Mouse (Mus musculus) kidney, embryonic 16.5 days (tissue): ENCODE data around the gene Pdik1l. TPM values are rescaled to one million over a fixed set of nuclear protein-coding genes. Genes with fewer than 3 reads are reported as not detected.
A peak's percentile ranks its signal among the peaks of the same experiment; 100 is the strongest.

ENCODE experiments used
- ATAC-seq: fragments of 200-750 bp; cut with Nextera tagmentation; 2 replicates; pipeline ENCODE4 v1.8.0; 2017; ENCODE audit warnings: moderate TSS enrichment; ENCODE audit not compliant: low FRiP score, low TSS enrichment
- H3K27ac ChIP-seq: fragments of 300-500 bp; sonication (generic); 2 replicates; pipeline ENCODE4 v1.5.1; 2014; ENCODE audit warnings: low read length
- H3K27me3 ChIP-seq: fragments of 300-500 bp; sonication (generic); 2 replicates; pipeline ENCODE4 v1.6.1; 2014; ENCODE audit warnings: low read length, control low read depth, mixed read lengths; ENCODE audit not compliant: insufficient read depth
- H3K36me3 ChIP-seq: fragments of 300-500 bp; sonication (generic); 2 replicates; pipeline ENCODE4 v1.6.1; 2014; ENCODE audit warnings: low read length, control low read depth, mixed read lengths; ENCODE audit not compliant: insufficient read depth
- H3K4me1 ChIP-seq: fragments of 300-500 bp; sonication (generic); 2 replicates; pipeline ENCODE4 v1.6.1; 2014; ENCODE audit warnings: low read length, control low read depth, mixed read lengths; ENCODE audit not compliant: insufficient read depth
- H3K4me2 ChIP-seq: fragments of 300-500 bp; sonication (generic); replicated peaks from 2 replicates; pipeline ENCODE4 v1.6.1; 2014; ENCODE audit warnings: low read depth, low read length
- H3K4me3 ChIP-seq: fragments of 300-500 bp; sonication (generic); 2 replicates; pipeline ENCODE4 v1.5.1; 2014; ENCODE audit warnings: mild to moderate bottlenecking, low read length
- H3K9ac ChIP-seq: fragments of 300-500 bp; sonication (generic); replicated peaks from 2 replicates; pipeline ENCODE4 v1.6.1; 2014; ENCODE audit warnings: low read length
- H3K9me3 ChIP-seq: fragments of 300-500 bp; sonication (generic); 2 replicates; pipeline ENCODE4 v1.6.1; 2016; ENCODE audit warnings: low read length, control low read depth
- WGBS: fragments of 180-500 bp; shearing (Covaris S2); extraction: QIAGEN DNeasy Blood & Tissue Kit; methylation state at CpG from one replicate; pipeline ENCODE4 v1.1.7; 2014; 5-methylcytosine and 5-hydroxymethylcytosine counted together
- polyA plus RNA-seq: library from polyadenylated mRNA; unstranded; fragments of >200 nt; fragmentation: Nextera tagmentation; extraction: Ambion mirVana; gene quantifications from 2 replicates; pipeline ENCODE4 v1.2.1, GENCODE M21; 2015

Pdik1l gene
- polyA plus RNA-seq, 1 experiment from 2014 or later = 20.2 TPM

GRCm38 (mm10) chr4:134315470-134315869, 27.8 kb upstream of the Pdik1l start:
- H3K4me2 ChIP-seq = peak overlapping the region; percentile 28; the same call in 1 of the 2 replicates
- no peaks in the 10 kb centered on the region for H3K36me3 ChIP-seq
- ATAC-seq = 0 out of 2 replicates have a peak, but pooled peaks have one; percentile 35
- 78% methylated on average over 9 of the region's 9 CpGs for WGBS
- H3K9ac ChIP-seq = peak overlapping the region; percentile 50; the same call in 1 of the 2 replicates
- H3K27ac ChIP-seq = no peak overlapping the region
- peaks cover 5% of the 10 kb centered on the region; the same call in 1 of the 2 replicates for H3K4me1 ChIP-seq
- 0 out of 2 replicates have a peak overlapping the region, but pooled peaks have one; percentile 12 for H3K4me3 ChIP-seq
- no peaks in the 10 kb centered on the region for H3K27me3 ChIP-seq
- peaks cover 6% of the 10 kb centered on the region; the same call in 1 of the 2 replicates for H3K9me3 ChIP-seq

- Histone ChIP-seq H3K4me1 (peaks cover 5% of the 10 kb centered on the region; the same call in 1 of the 2 replicates), H3K27me3 (no peaks in the 10 kb centered on the region), H3K9me3 (peaks cover 6% of the 10 kb centered on the region; the same call in 1 of the 2 replicates), H3K36me3 (no peaks in the 10 kb centered on the region), H3K27ac (peak within 1 kb of the TSS; percentile 17; the same call in 1 of the 2 replicates), H3K4me2 (peak within 1 kb of the TSS; percentile 28; the same call in 1 of the 2 replicates), H3K4me3 (peak within 1 kb of the TSS; percentile 12; the same call in 1 of the 2 replicates), H3K9ac (peak within 1 kb of the TSS; percentile 50; the same call in 1 of the 2 replicates)
- 12% methylated on average over 11 of the region's 11 CpGs for whole genome bisulfite sequencing
- ATAC-seq = 0 out of 2 replicates have a peak, but pooled peaks have one; percentile 27
Measured at GRCm38 (mm10) chr4:134314876-134315275, 27.2 kb upstream of the Pdik1l start, which contains the start of gene Trim63. TSS of gene Trim63 (plus strand) at chr4:134315120.

- H3K27me3 ChIP-seq = no peaks in the 10 kb centered on the region
- H3K9me3 ChIP-seq = peaks cover 6% of the 10 kb centered on the region; the same call in 1 of the 2 replicates
- 74% methylated on average over 4 of the region's 4 CpGs for WGBS
- H3K4me1 ChIP-seq = peaks cover 5% of the 10 kb centered on the region; the same call in 1 of the 2 replicates
- ATAC-seq = no peak
- H3K9ac ChIP-seq = no peak overlapping the region
- no peak overlapping the region for H3K4me3 ChIP-seq
- no peak overlapping the region for H3K4me2 ChIP-seq
- H3K36me3 ChIP-seq = no peaks in the 10 kb centered on the region
- H3K27ac ChIP-seq = no peak overlapping the region
Measured at GRCm38 (mm10) chr4:134314081-134314655, 26.5 kb upstream of the Pdik1l start.

- peaks cover 6% of the 10 kb centered on the region; the same call in 1 of the 2 replicates for H3K9me3 ChIP-seq
- H3K4me2 ChIP-seq = no peak overlapping the region
- H3K4me3 ChIP-seq = no peak overlapping the region
- H3K4me1 ChIP-seq = peaks cover 5% of the 10 kb centered on the region; the same call in 1 of the 2 replicates
- H3K36me3 ChIP-seq = no peaks in the 10 kb centered on the region
- no peak overlapping the region for H3K27ac ChIP-seq
- no peaks in the 10 kb centered on the region for H3K27me3 ChIP-seq
- 96% methylated on average over 6 of the region's 6 CpGs for WGBS
- H3K9ac ChIP-seq = no peak overlapping the region
- ATAC-seq = no peak
Measured at GRCm38 (mm10) chr4:134312901-134313300, 25.2 kb upstream of the Pdik1l start.

GRCm38 (mm10) chr4:134312341-134312740, 24.6 kb upstream of the Pdik1l start:
- WGBS = 90% methylated on average over 5 of the region's 5 CpGs
- Histone ChIP-seq H3K4me1 (peaks cover 9% of the 10 kb centered on the region; the same call in 1 of the 2 replicates), H3K4me3 (no peak overlapping the region), H3K27me3 (no peaks in the 10 kb centered on the region), H3K4me2 (no peak overlapping the region), H3K9me3 (peaks cover 6% of the 10 kb centered on the region; the same call in 1 of the 2 replicates), H3K9ac (no peak overlapping the region), H3K36me3 (no peaks in the 10 kb centered on the region), H3K27ac (no peak overlapping the region)
- no peak for ATAC-seq

GRCm38 (mm10) chr4:134311784-134312183, 24.1 kb upstream of the Pdik1l start:
- no peak for ATAC-seq
- WGBS = 76% methylated on average over 9 of the region's 9 CpGs
- Histone ChIP-seq H3K36me3 (no peaks in the 10 kb centered on the region), H3K4me3 (no peak overlapping the region), H3K27ac (no peak overlapping the region), H3K27me3 (no peaks in the 10 kb centered on the region), H3K4me2 (no peak overlapping the region), H3K9ac (no peak overlapping the region), H3K9me3 (peaks cover 6% of the 10 kb centered on the region; the same call in 1 of the 2 replicates), H3K4me1 (peaks cover 14% of the 10 kb centered on the region; the same call in 1 of the 2 replicates)

- WGBS = 76% methylated on average over 9 of the region's 9 CpGs
- Histone ChIP-seq H3K4me2 (no peak overlapping the region), H3K4me1 (peaks cover 14% of the 10 kb centered on the region; the same call in 1 of the 2 replicates), H3K9me3 (peaks cover 6% of the 10 kb centered on the region; the same call in 1 of the 2 replicates), H3K36me3 (no peaks in the 10 kb centered on the region), H3K4me3 (no peak overlapping the region), H3K27ac (no peak overlapping the region), H3K27me3 (no peaks in the 10 kb centered on the region), H3K9ac (no peak overlapping the region)
- no peak for ATAC-seq
Measured at GRCm38 (mm10) chr4:134310656-134311055, 23.0 kb upstream of the Pdik1l start.

GRCm38 (mm10) chr4:134310106-134310505, 22.4 kb upstream of the Pdik1l start:
- no peaks in the 10 kb centered on the region for H3K36me3 ChIP-seq
- H3K27ac ChIP-seq = no peak overlapping the region
- peaks cover 6% of the 10 kb centered on the region; the same call in 1 of the 2 replicates for H3K9me3 ChIP-seq
- no peak overlapping the region for H3K9ac ChIP-seq
- WGBS = 82% methylated on average over 7 of the region's 7 CpGs
- no peak overlapping the region for H3K4me3 ChIP-seq
- peaks cover 9% of the 10 kb centered on the region; the same call in 1 of the 2 replicates for H3K4me1 ChIP-seq
- no peak for ATAC-seq
- H3K27me3 ChIP-seq = no peaks in the 10 kb centered on the region
- no peak overlapping the region for H3K4me2 ChIP-seq

GRCm38 (mm10) chr4:134307367-134308072, 19.8 kb upstream of the Pdik1l start:
- Histone ChIP-seq H3K4me2 (peak overlapping the region; percentile 19; the same call in 1 of the 2 replicates), H3K9me3 (peaks cover 1% of the 10 kb centered on the region; the same call in 1 of the 2 replicates), H3K4me3 (no peak overlapping the region), H3K27ac (0 out of 2 replicates have a peak overlapping the region, but pooled peaks have one; percentile 14), H3K9ac (no peak overlapping the region; the same call in 1 of the 2 replicates), H3K27me3 (no peaks in the 10 kb centered on the region), H3K4me1 (peaks cover 9% of the 10 kb centered on the region; the same call in 1 of the 2 replicates), H3K36me3 (no peaks in the 10 kb centered on the region)
- WGBS = 14% methylated on average over 12 of the region's 12 CpGs
- peak; percentile 78 for ATAC-seq
